Mouse (Mus musculus) ES-Bruce4 (cell line): ENCODE measurements around the gene Slc35f3.

ENCODE experiments used
- CTCF ChIP-seq: IDR thresholded peaks from one replicate; pipeline ENCODE4 v1.8.1; 2011; ENCODE audit warnings: low read depth, low read length
- POLR2A ChIP-seq: IDR thresholded peaks from one replicate; pipeline ENCODE4 v1.8.1; 2011; ENCODE audit warnings: low read length; ENCODE audit not compliant: insufficient read depth

DNA sequence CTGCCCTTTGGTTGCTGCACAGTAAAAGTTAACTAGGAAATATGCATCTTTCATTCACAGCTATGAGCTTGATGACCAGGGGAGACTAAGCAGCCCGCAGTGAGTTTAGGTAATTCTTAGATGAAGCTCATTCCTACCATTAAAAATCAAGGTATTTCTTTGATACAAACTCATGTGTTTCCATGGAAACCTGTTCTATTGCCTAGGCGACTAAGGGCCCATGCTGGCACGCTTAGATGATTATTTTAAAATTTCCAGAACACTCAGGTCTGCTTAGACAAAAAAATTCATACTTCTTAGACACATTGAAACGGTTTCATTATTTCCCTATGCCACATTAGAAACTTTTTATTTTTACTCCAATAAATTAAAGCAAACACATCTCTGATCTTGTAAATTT lies 106.7 kb downstream of the Slc35f3 start:
- TF ChIP-seq POLR2A (no peak), CTCF (no peak)
